Mouse (Mus musculus) ovary, adult 2 months (tissue): ENCODE results near the gene Cop1. TPM values are rescaled to one million over a fixed set of nuclear protein-coding genes. Genes with fewer than 3 reads are reported as not detected.

Experiments
- polyA plus RNA-seq: library from polyadenylated mRNA; depleted of rRNA; stranded (reverse); fragments of >200 nt; gene quantifications from 2 replicates; pipeline ENCODE4 v1.2.3, GENCODE M21; 2012; rRNA removed

Cop1 gene
- 97.6 and 145 TPM in 2 replicates for polyA plus RNA-seq

GRCm38 (mm10) chr1:159231781-159232571 is at the start of gene Cop1:
Cop1 (plus strand) TSS chr1:159232320.

